Mouse (Mus musculus): ENCODE data around the gene Pdcd4.

Gene Pdcd4

GRCm38 (mm10) chr19:53871502-53871901 is 20.5 kb upstream of the Pdcd4 start:
- in situ Hi-C loops (cut with MboI, MseI): no loop called here

GRCm38 (mm10) chr19:53872994-53873713 is 18.9 kb upstream of the Pdcd4 start:
- in situ Hi-C loops (cut with MboI, MseI): no loop called here

GRCm38 (mm10) chr19:53875246-53875645 is 16.8 kb upstream of the Pdcd4 start:
- in situ Hi-C loops (cut with MboI, MseI): no loop called here

DNA sequence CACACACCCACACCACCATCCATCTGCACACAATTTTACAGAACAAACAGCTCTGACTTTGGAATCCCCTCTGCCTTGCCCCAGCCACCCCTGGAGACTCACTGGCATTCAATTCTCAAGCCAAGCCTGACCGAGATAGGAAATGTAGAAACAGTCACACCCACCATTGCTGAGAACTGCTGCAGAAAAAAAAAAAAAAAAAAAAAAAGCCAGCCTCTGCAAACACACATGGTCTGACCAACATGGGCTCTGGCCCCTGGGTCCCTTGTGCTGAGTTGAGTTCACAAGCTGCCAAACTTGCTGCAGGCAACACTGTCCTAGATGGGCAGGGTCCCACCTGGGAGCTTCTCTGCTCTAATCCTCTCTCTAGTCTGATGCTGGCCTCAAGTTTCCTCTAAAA is 14.3 kb upstream of the Pdcd4 start:
- in situ Hi-C loops (cut with MboI, MseI): no loop called here

GRCm38 (mm10) chr19:53880460-53880859 is 11.6 kb upstream of the Pdcd4 start:
- in situ Hi-C loops (cut with MboI, MseI): no loop called here

GRCm38 (mm10) chr19:53881786-53882185 is 10.2 kb upstream of the Pdcd4 start:
- in situ Hi-C loops (cut with MboI, MseI): no loop called here

DNA sequence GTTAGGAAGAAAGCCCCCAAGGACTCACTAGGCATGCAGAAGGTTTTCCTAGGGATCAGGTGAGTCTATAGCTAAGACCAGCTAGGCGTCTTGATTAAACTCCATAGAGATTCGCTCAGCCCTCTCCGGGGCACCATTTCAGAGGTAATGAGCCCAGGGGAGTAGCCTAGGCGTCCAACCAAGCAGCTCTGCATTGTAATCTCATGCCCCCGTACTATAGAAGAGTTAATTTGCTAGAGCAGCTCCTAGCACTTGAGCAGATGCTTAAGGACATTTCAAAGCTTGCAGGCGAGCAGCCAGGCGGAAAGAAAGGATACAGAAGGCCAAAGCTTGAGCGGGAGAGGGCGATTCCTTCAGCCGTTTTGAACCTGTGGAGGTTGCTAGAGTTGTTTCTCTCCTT is 6.6 kb upstream of the Pdcd4 start:
- in situ Hi-C loops (cut with MboI, MseI): loop anchor here (5.0 kb wide), 1 partner anchor 73 kb away; no protein-coding TSS in a partner anchor

DNA sequence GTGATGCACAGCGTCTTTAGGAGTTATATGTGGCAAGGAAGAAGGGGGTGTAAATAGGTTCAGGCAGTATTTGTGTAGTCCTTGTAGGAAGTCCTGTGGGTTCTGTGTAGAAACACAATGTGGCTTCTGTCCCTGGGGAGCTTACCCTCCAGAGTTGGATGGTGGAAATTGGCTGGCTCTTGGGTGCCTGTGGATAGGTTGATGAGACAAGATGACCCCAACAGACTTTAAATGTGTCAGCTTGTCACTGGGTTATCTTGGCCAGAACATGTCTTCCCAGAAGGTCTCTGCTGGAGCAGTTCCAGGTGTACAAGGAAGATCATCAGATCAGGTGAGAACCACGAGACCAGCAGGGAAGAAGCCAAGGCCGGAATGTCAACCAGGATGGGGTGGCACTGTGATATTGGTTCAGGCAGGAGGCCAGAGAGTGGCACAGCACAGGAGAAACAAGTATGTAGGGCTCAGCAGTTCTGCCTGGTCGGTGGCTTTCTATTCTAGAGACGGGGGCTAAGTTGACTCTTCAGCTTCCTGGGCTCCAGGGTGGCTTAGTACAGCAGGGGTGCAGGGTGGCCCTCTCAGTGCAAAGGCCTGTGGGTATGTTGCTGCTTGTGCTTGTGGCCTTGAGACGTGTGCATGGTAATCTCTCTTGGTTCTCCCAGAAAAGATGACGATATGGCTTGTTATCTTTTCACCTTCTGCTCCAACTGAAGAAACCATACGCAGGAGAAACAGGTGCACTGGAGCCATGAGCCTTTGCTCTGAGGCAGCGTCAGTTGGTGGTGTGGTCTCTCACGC is 5.3 kb upstream of the Pdcd4 start:
- in situ Hi-C loops (cut with MboI, MseI): loop anchor here (5.0 kb wide), 1 partner anchor 74 kb away; no protein-coding TSS in a partner anchor

DNA sequence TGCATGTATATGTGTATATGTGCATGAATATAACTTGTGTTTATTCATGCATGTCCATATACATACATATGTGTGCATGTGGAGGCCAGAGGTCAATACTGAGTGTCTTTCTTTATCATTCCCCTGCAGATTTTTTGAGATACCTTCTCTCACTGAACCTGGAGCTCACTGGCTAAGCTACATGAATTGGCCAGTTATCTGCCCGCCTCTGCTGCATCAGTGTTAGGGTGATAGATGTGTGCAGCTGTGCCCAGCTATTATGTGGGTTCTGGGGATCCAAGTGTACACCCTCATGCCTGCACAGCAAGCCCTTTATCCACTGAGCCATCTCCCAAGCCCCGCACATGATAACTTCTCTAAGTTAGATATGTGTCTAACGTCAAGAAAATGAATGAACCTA is 4.2 kb upstream of the Pdcd4 start:
- in situ Hi-C loops (cut with MboI, MseI): loop anchor here (5.0 kb wide), 1 partner anchor 76 kb away; no protein-coding TSS in a partner anchor

DNA sequence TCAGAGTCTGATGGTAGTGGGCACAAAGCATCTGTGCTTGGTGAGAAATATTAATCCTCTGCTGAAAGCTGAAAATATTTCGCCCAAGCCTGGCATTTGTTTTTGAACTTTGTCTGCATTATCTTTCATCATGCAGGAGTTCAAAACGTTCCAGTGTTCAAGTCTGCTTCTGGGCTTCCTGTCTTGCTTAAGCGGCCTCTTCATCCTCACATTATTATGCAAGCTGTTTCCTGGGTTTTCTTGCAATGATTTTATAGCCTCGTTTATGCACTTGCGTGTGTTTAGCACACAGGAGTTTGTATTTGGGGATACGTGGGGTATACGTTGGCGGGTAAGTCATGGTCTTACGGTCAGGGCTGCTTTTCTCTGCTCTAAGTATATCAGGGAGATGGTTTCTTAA is 3.7 kb upstream of the Pdcd4 start:
- in situ Hi-C loops (cut with MboI, MseI): loop anchor here (5.0 kb wide), 1 partner anchor 76 kb away; no protein-coding TSS in a partner anchor

GRCm38 (mm10) chr19:53889555-53889954 is 2.5 kb upstream of the Pdcd4 start:
- in situ Hi-C loops (cut with MboI, MseI): loop anchor here (5.0 kb wide), 1 partner anchor 77 kb away; no protein-coding TSS in a partner anchor

DNA sequence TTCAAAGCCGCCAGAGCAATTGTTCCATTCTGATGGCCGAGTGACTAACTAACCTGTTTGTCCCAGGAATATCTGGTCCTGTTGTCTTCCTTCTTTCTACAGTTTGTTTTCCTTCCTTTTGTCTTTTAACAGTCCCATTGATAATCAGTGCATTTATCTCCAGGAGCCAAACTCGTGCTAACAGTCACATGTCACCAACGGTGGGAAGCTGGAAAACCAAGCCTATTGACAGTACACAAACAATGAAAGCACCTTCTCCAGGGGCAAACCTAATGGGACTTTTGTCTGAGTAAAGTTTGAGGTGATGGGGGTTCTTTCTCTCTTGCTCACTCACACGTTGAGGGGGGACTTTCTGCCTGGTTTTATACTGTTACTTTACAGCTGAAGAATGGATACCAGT is 1.8 kb upstream of the Pdcd4 start:
- in situ Hi-C loops (cut with MboI, MseI): loop anchor here (10.0 kb wide), 1 partner anchor 465 kb away; no protein-coding TSS in a partner anchor

DNA sequence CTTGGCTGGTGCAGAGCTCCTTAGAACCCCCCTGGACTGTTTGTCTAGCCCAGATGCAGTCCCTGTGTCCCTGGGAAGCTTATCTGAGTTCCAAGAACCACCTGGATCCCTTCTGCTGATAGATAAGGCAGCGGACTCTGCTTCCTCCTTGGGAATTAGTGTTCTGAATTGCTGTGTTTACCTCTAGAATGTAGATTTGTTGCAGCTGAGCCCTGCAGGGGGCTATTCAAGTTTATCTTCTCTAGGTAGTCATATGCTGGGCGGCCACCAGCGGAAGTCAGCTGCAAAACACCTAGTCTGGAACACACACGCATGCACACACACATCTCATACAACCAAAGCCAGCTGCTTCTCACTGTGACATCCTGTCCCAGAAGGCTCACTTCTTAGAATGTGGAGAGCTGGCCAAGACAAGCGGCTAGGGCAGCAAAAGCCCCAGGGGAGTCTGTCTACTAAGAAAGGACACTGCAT is 1.2 kb upstream of the Pdcd4 start:
- in situ Hi-C loops (cut with MboI, MseI): loop anchor here (10.0 kb wide), 1 partner anchor 466 kb away; no protein-coding TSS in a partner anchor

- in situ Hi-C loops (cut with MboI, MseI): loop anchor here (10.0 kb wide), 1 partner anchor 467 kb away; no protein-coding TSS in a partner anchor
Measured at GRCm38 (mm10) chr19:53891569-53891968, 462 bp upstream of the Pdcd4 start.

DNA sequence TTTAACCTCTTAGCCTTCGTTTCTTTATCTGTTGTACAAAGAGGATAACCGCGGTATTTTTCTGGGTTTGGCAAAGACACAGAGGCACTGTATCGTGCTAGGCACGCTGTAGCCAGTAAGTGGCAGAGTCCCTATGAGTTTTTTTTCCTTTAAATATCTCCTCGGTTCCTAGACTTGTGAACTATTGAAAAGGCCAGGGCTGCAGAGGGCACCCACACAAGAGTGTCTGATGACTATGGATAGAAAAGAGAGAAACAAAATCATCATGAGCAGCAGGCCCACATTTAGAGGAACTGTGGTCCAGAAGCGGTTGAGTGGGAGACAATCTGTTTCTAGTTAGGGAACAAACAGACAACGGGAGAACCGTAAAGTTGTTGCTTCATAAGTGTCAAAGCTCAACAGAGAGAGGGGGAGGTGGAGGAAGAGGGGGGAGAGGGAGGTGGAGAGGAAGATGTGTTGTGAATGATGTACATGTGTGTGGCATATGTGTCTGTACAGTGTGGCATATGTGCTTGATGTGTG is 868 bp downstream of the Pdcd4 start:
- in situ Hi-C loops (cut with MboI, MseI): loop anchor here (10.0 kb wide), 1 partner anchor 468 kb away; no protein-coding TSS in a partner anchor

DNA sequence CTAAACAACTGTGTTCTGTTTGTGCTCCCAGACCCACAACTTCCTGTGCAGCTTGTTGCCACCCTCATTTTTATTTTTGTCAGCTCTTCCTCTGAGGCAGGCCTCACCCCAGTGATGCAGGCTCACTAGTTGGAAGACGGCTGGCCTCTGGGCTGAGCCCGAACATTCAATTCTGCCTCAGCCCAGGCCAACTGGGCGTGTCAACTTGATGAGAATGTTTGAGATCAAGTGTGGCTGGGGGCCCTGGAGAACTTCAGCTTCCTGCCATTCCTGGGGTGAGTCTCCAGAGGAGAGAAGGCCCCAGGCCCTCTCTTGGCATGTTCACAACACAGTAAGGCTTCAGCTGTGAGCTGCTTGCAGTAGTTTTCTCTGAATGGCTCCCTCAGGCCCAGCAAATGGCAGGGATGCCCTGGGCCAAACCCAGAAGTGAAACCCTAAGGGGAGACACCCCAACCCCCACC is 1.7 kb downstream of the Pdcd4 start:
- in situ Hi-C loops (cut with MboI, MseI): loop anchor here (10.0 kb wide), 1 partner anchor 469 kb away; no protein-coding TSS in a partner anchor

DNA sequence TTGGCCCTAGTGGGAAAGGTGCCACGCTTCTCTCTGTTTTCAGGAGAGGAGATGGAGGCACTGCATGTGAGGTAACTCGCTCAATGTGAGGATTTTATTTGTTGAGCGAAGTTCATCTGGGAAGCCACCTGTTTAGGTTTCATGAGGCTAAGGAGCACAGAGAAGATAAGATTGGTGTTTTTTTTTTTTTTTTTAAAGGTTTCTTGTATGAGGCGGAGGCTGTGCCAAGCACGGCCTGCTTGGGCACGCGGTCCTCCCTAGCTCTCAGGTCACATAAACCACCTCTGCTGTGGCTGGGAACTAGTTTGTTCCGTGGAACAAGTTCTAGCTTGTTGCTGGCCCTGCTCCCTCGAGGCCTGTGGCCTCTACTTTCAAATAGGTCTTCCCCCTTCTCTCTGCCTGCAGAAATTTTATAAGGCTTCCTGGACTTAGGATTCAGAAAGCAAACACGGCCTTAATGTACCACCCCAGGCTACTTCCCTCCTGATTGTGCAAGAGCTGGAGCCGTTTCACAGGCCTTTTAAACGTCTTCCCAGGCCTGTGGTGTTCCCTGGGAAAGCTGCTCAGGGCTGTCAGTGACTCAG is 2.6 kb downstream of the Pdcd4 start:
- in situ Hi-C loops (cut with MboI, MseI): loop anchor here (10.0 kb wide), 1 partner anchor 470 kb away; no protein-coding TSS in a partner anchor

DNA sequence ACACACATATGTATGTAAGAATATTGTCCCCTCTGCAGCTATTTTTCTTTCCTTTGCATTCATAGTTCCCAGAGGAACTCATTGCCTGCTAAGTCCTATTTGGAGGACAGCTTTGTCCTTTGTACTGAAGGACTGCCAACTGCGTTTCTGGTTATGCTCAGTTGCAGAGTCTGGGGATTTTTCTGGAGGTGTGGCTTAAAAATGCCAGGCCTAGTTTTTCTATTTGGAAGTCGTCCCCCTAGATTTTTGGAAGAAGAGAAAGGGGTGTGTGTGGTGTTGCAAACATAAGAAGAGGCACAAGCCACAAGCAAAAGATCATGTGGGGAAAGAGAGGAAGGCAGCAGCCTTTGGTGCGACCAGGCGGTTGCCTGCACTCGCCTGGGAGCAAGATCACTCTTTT is 6.0 kb downstream of the Pdcd4 start:
- in situ Hi-C loops (cut with MboI, MseI): loop anchor here (10.0 kb wide), 1 partner anchor 473 kb away; no protein-coding TSS in a partner anchor

DNA sequence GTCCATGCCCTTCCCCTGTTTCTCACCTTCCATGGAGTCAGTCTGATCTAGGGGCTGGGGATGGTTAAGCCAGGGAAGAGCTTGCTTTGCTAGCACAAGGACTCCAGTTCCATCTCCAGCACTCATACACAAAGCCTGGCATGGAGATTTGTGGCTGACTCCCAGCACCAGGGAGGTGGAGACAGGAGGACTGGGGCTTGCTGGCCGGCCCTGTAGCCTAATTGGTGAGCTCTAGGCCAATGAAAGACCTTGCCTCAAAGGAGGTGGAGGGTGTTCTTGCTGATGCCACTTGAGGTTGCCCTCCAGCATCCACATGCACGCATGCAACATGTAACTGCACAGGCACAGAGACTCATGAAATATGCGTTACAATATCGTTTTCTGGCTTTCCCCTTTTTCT is 6.5 kb downstream of the Pdcd4 start:
- in situ Hi-C loops (cut with MboI, MseI): loop anchor here (10.0 kb wide), 1 partner anchor 474 kb away; no protein-coding TSS in a partner anchor

DNA sequence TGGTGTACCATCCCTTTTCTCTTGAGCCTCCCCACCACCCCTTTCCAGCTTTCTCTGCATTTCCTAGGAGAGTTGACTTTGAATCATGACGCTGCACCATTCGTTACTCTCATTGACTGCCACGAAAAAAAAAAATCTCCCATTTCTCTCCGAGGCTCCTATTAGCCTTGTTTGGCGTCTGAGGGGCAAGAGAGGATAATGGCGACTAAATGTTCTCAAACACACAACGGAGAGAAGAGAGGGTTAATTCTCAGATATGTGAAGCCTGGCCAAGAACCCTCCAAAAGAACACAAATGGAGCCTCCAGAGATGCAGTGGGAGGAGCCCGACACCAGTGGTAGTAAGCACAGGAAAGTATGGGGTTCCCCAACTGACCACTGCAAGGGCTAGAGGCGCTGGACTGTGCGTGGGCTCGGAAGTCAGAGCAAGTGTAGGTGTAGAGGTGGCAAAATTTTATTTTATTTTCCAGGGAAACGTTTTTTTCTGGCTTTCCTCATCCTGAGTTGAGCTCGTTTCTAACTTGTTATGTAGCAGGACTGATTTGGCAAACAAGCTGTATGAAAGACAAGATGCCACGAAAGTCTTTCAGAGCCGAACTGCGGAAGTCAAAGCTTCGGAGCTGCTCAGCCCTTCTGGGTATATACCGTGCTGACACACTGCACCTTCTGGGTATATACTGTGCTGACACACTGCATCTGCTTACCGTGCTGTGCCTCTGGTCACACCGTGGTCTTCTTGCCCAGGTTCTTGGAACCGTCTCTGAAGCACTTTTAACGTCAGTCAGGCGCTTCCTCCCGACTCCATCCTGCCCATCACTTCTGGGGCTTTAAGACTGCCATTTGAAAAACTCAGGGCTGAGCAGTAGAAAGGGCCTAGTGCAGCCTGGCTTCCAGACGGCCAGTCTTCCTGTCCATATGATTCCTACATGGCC is 7.2 kb downstream of the Pdcd4 start:
- in situ Hi-C loops (cut with MboI, MseI): loop anchor here (10.0 kb wide), 1 partner anchor 474 kb away; no protein-coding TSS in a partner anchor
